Mouse (Mus musculus) spleen, postnatal 10 days (tissue): ENCODE measurements around the gene Nat8f4.
"Not testable (repeated sequence)": the region's sequence is repeated elsewhere in the genome, so short reads cannot be mapped to it uniquely, and the experiment has no call there.

Experiments
- DNase-seq, 2 experiments: peaks; one replicate each; pipeline ENCODE4 v3.0.0; 2021 to 2022; ENCODE audit warnings: low spot score in 2 of 2

The Nat8f4 gene

DNA sequence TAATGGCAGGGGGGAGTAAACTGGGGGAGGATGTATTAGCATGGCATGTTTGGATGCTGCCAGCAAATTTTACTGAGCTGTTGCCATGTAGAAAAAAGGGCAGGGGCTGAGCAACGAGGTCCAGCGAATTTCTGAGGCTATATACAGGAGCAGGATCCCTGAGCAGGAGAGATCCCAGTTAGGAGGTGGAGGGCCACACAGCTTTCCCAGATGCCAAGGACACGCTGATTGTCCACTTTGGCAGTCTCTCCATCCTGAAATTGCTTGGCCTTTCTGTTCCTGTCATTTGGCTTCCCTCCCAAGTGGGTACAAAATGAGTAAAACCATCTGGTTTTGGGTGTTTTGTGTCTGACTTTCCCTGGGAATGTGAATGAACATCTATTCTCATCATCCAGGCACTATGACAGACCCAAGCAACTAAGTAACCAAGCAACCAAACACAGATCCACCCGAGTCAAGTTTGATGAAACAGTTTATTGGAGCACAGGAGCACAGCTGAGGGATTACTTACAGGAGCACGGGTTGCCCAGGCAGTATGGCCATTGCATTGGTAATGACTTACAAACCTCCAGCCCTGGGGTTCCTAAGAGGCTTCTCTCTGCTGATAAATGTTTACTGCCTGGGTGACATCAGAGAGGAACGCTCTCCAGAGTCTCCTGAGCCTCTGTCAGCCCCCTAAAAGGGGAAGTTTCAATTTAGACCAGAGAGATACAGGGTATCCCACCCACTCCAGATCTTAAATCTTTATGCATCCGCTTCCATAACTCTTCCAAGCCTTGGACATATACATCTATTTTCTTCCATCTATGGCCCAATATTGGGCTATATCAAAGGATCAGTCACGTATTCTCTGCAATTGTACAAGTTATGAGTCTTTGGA, 5.8 kb downstream of the Nat8f4 start:
- DNase-seq = not testable (repeated sequence)

DNA sequence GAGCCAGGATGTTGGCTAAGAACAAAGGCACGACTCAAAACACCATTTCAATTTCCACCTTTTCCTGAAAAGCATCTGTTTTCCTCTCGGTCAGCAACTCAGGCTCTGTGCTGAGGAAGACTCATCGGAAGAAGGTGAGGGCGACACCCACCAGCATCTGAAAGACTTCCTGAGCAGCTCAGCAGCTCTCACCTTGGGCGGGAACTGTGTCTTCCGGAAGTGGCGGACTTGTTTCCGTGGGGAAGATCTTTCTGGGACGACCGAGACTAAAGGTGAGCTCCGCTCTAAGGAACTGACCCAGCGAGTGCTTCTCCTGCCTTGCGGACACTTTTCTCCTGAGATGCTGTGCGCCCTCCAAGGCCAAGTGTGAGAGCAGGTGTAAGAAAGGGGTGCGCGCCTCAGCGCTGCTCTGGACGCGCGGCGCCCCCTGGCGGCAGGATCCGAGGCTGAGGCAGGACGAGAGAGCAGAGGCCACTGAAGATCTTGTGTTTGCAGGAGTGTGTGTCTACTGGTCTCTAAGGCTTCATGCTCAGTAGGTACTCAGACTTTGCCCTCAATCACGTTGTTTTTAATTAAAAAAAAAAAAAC, 9.5 kb downstream of the Nat8f4 start:
- DNase-seq = peak in 1 of 2 experiments; percentile 27

DNA sequence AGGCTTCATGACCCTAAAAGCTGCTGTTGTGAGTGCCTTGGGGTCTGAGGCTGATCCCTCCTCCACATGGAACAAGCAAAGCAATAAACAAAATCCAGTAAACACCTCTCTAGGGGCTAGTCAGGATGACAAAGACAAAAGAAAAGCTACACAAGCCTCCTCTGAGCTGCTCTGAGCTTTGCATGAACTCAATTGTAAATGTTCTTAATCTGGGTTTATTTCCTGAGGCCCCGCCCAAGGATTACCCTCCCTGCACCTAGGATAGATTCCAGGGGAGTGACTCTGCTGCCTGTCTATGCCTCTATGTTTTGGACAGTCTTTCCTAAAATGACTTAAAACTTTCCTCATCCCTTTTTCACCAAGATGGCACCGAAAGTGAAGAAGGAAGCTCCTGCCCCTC, 15.7 kb downstream of the Nat8f4 start:
- DNase-seq = no peak

DNA sequence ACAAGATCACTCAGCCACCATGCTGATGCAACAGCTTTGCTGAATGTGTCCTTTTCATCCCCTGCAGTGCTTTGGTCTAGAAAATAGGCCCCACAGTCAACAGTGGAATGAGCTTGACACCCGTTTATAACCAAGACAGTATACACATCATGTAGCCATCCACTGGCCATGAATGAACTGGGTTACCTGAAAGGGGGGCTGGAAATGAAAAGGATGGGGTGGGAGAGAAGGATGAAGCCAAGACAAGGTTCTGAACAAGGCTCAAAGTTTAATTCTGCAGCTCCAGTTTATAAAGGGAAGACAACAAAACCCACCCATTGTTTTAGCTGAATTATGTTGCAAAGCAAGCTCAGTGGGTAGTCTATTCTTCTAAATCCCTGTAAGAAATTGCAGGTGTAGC, 20.4 kb downstream of the Nat8f4 start:
- DNase-seq = no peak

DNA sequence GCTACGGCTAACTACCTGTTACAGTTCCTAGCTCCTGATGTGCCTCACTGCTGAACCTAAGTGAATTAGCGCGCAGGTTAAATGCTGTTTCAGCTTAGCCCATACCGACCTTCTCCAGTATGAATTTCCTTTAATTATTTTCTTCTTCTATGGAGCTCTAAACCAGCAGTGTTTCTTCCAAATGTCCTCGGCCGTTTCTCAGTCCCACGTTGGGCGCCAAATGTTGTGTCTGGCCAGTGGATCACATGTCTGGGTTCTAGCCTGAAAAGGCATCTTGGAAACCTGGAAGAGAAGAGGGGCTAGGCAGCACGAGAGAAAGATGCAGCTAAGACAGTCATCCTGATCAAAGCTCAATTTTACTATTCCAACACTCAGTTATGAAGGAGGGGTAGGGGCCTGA, 21.4 kb downstream of the Nat8f4 start:
- DNase-seq = not testable (repeated sequence)

DNA sequence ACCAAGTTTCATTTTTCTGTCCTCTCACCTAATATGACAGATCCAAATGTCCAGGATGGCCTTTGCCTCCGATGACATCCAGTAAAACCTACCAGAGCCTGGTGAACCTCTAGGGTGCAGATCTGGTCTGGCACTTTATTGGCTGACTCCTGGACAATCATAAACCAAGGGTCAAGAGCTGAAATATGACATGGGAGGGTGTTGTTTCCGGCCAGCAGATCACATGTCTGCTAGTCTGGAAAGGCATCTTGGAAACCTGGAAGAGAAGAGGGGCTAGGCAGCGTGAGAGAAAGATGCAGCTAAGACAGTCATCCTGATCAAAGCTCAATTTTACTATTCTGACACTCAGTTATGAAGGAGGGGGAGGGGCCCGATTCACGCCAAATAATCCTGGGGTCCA, 35.7 kb downstream of the Nat8f4 start, which contains the start of gene Nat8f2:
Gene Nat8f2 (minus strand): TSS at position 153 of the 400 bp plus-strand sequence.
- DNase-seq = not testable (repeated sequence)

DNA sequence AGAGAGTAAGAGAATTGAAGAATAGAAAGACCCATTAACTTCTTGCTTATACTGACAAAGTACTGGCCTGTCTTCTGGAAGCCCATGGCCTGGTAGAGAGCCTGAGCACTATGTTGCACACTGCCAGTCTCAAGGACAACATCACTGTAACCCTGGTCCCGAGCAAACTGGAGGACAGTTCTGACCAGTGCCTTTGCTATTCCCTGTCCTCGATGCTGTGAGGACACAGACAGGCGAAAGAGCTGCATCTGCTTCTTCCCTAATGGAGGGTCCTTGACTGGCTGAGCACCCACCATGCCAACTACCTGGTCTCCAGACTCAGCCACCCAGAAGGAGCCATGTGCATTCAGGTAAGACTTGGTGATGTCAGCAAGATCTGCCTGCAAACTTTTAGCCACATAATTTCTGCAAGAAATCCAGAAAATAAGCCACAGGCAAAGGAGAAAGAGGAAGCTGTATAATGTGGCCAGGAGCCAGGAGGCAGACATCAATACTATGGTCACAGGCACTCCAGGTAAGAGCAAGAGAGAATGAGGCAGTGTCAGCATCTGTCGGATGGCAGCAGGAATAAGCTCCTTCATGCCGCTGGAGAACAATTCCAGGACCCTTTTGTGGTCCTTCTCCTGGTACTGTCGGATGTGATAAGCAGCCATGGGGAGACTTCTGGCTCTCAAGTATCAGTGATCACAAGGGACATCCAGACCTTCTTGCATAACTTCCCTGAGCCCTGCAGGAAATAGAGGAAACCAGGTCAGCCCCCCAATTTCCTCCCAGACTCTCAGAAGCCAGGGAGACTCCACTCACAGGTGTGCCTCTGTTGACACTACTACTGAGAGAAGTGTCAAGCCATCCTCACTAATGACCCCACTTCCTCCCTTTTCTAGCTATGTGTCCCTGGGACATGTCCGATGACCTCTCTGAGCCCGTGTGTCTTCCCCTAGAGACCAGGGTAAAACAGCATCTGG, 36.7 kb downstream of the Nat8f4 start:
- no peak for DNase-seq

DNA sequence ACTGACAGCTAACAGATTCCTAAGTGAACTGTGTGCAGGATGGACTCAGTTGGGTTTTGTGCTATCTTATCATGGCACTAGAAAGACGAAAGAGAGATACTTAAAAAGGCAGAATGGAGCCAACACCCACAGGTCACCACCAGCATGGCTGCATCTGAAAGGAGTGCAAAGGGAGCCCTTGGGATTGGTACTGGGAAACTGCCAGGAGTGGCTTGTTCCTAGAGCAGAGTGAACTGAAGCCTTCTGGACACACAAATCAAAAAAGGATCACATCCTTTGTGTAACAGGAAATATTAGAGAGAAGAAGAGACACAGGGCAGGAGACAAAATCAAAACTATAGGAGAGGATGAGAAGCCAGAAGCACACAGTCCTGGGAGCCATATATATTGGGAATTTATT, 37.7 kb downstream of the Nat8f4 start:
- not testable (repeated sequence) for DNase-seq

DNA sequence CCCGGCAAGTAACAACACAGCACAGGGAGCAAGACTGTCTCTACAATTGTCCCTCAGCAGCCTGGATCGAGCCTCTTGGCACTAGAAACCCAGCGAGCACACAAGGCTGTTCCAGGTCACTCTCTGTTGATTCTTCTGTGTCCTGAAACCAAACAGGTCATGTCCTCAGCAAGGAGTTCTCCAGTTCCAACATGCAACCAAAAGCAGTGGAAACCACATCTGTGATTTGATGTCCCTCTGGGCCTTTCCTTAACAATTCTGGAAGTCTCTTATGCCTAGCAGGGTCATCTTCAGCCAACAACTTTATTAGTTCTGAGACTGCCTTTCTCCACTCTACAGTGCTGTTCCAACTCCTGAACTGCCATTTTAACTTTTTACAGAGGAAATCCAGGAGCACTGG, 38.5 kb downstream of the Nat8f4 start:
- DNase-seq = not testable (repeated sequence)

DNA sequence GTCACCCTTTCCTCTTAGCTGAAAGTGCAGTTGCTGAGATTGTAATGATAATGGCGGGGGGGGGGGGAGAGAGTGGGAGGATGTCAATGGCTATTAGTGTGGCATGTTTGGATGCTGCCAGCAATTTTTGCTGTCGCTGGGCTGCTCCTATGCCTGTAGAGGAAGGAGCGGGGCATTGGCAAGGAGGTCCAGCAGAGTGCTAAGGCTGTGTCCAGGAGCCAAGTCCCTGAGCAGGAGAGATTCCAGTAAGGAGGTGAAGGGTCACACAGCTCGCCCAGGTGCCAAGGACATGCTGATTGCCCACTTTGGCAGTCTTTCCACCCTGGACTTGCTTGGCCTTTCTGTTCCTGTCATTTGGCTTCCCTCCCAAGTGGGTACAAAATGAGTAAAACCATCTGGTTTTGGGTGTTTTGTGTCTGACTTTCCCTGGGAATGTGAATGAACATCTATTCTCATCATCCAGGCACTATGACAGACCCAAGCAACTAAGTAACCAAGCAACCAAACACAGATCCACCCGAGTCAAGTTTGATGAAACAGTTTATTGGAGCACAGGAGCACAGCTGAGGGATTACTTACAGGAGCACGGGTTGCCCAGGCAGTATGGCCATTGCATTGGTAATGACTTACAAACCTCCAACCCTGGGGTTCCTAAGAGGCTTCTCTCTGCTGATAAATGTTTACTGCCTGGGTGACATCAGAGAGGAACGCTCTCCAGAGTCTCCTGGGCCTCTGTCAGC, 39.6 kb downstream of the Nat8f4 start:
- not testable (repeated sequence) for DNase-seq

DNA sequence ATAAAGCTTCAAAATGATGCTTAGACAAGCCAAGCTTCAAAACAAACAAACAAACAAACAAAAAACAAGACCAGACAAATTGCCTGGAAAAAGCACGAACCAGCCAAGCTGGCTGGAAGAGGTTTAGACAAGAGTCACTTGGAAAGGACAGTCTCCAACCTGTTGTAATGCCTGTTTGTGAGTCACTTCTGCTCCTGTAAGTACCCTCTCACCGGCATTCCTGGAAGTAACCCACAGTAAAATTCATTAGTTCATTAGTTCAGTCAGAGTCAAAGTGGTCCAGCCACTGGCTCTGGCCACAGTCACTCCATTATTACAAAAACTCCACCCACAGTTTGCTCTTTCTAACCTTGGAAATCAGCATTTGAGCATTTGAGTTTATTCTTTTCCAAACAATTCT, 40.8 kb downstream of the Nat8f4 start:
- DNase-seq = no peak

DNA sequence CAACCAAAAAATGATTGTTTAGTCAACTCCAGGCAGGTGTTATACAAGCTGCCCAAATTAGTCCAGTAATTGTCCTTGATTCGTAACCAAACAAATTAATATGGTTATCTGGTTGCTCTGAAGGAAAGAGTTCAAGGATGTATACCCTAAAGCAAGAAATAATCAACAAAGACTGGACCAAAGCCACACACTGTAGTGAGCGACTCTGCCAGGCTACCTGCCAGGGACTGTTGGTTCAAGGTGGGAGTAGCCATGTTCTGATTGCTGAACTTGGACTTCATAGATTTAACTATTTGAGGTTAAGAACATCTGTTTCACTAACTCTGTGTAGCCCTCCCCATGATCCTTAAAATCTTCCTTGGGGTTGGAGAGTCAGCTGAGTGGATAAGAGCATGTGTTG, 41.5 kb downstream of the Nat8f4 start:
- DNase-seq = no peak

DNA sequence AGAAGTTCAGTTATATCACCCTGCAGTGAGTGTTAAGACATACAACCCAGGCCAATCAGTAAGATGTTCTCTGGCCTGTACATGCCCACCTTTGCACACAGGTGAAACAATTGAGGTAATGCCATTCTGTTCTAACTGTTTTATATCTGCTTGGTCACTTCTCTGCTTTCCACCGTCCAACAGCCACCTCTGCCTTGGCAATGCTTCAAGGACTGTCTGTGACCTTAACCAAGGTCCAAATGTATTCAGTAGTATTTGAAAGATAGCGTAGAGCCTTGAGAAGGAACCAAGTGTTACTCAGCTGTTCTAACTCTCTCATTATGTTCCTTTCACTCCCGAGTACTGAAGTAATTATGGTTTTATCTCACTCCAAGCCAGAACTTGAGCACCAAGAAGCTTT, 42.1 kb downstream of the Nat8f4 start:
- DNase-seq = no peak

DNA sequence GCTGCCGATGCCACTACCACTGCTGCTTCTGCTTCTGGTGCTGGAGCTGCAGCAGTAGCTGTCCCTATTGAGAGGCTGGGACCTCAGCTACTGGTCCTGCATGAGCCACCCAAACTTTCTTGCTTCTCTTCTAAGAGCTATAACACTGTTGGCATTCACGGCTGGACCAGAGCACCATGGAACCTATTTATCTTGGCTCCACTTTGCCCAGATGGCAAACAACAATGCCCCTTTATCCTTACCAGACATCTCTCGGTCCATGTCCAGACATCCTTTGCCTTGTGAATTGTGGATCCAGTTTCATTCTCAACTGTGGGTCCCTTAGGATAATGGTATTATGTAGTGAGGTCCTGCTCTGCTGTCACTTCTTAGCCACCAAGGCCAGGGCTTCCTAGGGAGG, 43.4 kb downstream of the Nat8f4 start:
- no peak for DNase-seq

DNA sequence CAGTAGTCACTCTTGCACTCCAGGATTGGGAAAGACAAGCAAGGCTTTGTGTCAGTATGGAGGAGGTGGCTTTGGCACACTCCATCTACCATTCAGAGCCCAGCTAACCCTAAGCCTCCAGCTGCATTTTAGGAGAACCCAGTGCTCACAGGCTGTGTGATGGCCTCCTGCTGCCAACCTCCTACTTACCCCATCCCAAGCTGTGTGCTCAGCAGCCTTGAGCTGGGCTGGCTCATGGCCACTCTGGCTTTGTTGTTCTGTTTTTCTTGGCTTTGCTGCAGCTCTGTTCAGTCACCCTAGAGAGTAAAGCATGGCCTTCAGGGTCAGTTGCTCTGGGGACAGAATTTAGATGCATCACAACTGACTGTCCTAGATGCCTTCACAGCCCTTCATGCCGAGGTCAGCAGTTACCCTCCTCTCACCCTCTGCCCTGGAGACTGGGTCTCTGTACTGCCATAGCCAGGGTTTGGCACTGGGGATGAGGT, 48.4 kb downstream of the Nat8f4 start:
- no peak for DNase-seq

DNA sequence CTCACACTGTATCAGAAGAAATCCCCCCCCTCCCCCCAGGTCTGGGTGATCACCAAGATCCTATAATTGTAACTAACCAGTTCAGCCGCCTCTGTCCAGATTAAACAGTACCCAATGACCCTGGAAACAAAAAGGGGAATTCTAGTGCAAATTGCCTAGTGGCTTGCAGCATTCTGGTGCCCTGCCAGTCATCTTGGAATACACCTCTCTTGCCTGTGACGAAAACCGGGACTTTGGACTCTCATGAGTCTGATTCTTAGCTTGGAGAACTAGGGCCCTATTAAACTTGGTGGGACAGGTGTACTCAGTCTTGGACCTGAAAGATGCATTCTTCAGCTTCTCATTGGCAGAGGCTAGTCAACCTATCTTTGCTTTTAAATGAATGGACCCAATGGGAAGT, 51.2 kb downstream of the Nat8f4 start:
- DNase-seq = no peak

DNA sequence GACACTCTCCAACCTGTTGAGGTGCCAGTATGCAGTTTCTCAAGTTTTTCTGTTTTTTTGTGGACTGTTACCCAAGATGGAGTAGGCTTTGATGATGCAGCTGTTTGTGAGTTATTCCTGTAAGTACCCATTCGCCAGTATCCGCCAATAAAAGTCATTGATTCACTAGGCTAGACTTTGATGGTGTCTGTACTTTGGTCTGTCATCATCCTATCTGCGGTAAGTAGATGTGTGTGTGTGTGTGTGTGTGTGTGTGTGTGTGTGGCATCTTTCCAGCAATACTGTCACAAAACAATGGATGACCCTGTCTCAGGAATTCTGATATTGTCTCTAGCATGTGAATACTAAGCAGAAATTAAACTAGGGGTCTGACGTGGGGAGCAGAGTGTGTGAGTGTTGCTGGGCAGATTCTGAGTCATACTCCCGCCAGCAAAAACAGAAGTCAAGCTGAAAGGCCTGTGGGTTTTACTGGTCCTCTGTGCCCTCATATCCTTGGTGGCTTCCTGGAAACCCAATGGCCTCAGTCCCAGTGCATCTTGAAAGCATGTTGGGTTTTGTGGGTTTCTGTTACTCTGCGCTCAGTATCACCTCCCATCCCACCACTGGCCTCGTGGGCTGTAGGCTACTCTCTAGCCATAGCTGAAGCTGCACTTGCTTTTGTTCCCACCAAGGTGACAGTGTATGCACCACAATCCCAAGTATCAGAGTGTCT, 53.5 kb downstream of the Nat8f4 start:
- no peak for DNase-seq

DNA sequence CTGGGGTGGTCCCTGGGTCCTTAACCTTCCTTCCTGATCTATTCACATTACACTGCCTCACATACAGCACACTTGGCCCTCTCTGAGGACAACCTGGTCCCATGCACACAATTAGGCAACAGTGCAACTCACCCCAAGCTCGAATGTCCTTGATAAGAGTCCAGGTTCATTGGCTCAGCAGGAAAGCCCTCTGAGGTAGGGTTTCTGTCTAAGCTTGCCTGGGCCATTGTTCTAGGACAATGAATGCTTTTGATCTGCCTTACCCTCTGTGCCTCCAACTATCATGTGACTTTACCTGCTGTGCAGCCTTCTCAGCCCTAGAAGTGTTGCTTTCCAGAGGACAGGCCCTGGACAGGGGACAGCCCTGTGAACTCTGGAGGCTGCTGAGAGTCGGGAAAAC, 55.4 kb downstream of the Nat8f4 start:
- no peak for DNase-seq
